Mouse (Mus musculus) bone marrow, adult 2 months (tissue): ENCODE measurements at regions not wholly inside any gene's neighbourhood (a gene's known extent, or its start where the extent isn't known, plus 50 kb on each side); places are given as distances from the start of the nearest gene placed in this dataset.

ENCODE experiments used
- CTCF ChIP-seq: fragments of 200-500 bp; IDR thresholded peaks from 2 replicates; pipeline ENCODE4 v1.5.1; 2011; ENCODE audit warnings: low read length, control low read depth; ENCODE audit not compliant: control insufficient read depth, insufficient read depth
- POLR2A ChIP-seq: fragments of 200-500 bp; IDR thresholded peaks from 2 replicates; pipeline ENCODE4 v1.6.1; 2011; ENCODE audit warnings: low read depth, mild to moderate bottlenecking, control low read depth, low read length, borderline replicate concordance; ENCODE audit not compliant: control insufficient read depth

GRCm38 (mm10) chr8:116269393-116269792 lies 235.4 kb upstream of the Dynlrb2 start:
- no peak for TF ChIP-seq CTCF
- no peak for TF ChIP-seq POLR2A
